Mouse (Mus musculus) duodenum, adult 2 months (tissue): ENCODE measurements around the gene Mdp1. TPM values are rescaled to one million over a fixed set of nuclear protein-coding genes. Genes with fewer than 3 reads are reported as not detected.

Source experiments
- polyA plus RNA-seq: library from polyadenylated mRNA; depleted of rRNA; stranded (reverse); fragments of >200 nt; gene quantifications from 2 replicates; pipeline ENCODE4 v1.2.3, GENCODE M21; 2012; ENCODE audit warnings: low replicate concordance; rRNA removed

Mdp1 gene
- polyA plus RNA-seq: 17.9 and 19.6 TPM in 2 replicates

GRCm38 (mm10) chr14:55659960-55660573 is at the start of gene Mdp1:
TSS of gene Mdp1 (minus strand) at chr14:55660508.

GRCm38 (mm10) chr14:55681160-55682117 is 21.1 kb upstream of the Mdp1 start, which contains the start of gene Tinf2:
TSS of gene Tinf2 (minus strand) at chr14:55681820.

GRCm38 (mm10) chr14:55671833-55672740 is 11.8 kb upstream of the Mdp1 start, which contains the start of the genes Gmpr2 and Nedd8:
TSS of gene Gmpr2 (plus strand) at chr14:55671941.
TSS of gene Nedd8 (minus strand) at chr14:55672124.

GRCm38 (mm10) chr14:55649884-55650283 is 10.4 kb downstream of the Mdp1 start, which contains the start of gene Tssk4:
TSS of gene Tssk4 (plus strand) at chr14:55650184.

GRCm38 (mm10) chr14:55643060-55643907 is 17.0 kb downstream of the Mdp1 start, which contains the start of gene Tm9sf1:
TSS of gene Tm9sf1 (minus strand) at chr14:55643806.

GRCm38 (mm10) chr14:55637795-55638194 is 22.5 kb downstream of the Mdp1 start, which contains the start of gene Gm49378:
TSS of gene Gm49378 (minus strand) at chr14:55637895.

GRCm38 (mm10) chr14:55635523-55636007 is 24.7 kb downstream of the Mdp1 start, which contains the start of gene Ipo4:
TSS of gene Ipo4 (minus strand) at chr14:55635957.

GRCm38 (mm10) chr14:55617822-55618221 is 42.5 kb downstream of the Mdp1 start, which contains the start of gene Rec8:
TSS of gene Rec8 (plus strand) at chr14:55618037.

Other genes with a start within 250 kb of the Mdp1 start
- 95.3 and 98.5 TPM in 2 replicates for gene Dhrs4, start 181.8 kb downstream of the Mdp1 start, polyA plus RNA-seq
- 0.58 and 5.5 TPM in 2 replicates for gene Carmil3, start 169.9 kb downstream of the Mdp1 start, polyA plus RNA-seq
- 0.02 TPM in 1 of 2 replicates, not detected in the other for gene Cpne6, start 150.1 kb downstream of the Mdp1 start, polyA plus RNA-seq
- gene Nrl, start 135.5 kb downstream of the Mdp1 start, polyA plus RNA-seq: not detected in 2 replicates
- 19.5 and 27.3 TPM in 2 replicates for gene Pck2, start 120.2 kb downstream of the Mdp1 start, polyA plus RNA-seq
- 95.6 and 99.0 TPM in 2 replicates for gene Dcaf11, start 100.5 kb downstream of the Mdp1 start, polyA plus RNA-seq
- 0.66 and 1.2 TPM in 2 replicates for gene A730061H03Rik, start 100.1 kb downstream of the Mdp1 start, polyA plus RNA-seq
- 0.09 TPM in 1 of 2 replicates, not detected in the other for gene Fitm1, start 84.9 kb downstream of the Mdp1 start, polyA plus RNA-seq
- gene Psme1, start 82.4 kb downstream of the Mdp1 start, polyA plus RNA-seq: 79.6 and 120 TPM in 2 replicates
- 22.9 and 37.1 TPM in 2 replicates for gene Emc9, start 75.2 kb downstream of the Mdp1 start, polyA plus RNA-seq
- 117 and 212 TPM in 2 replicates for gene Psme2, start 69.4 kb downstream of the Mdp1 start, polyA plus RNA-seq
- gene Rnf31, start 68.8 kb downstream of the Mdp1 start, polyA plus RNA-seq: 33.6 and 53.0 TPM in 2 replicates
- 54.8 and 80.1 TPM in 2 replicates for gene Irf9, start 56.9 kb downstream of the Mdp1 start, polyA plus RNA-seq
- gene Rec8, start 42.5 kb downstream of the Mdp1 start, polyA plus RNA-seq: 59.9 and 65.8 TPM in 2 replicates
- gene Ipo4, start 24.6 kb downstream of the Mdp1 start, polyA plus RNA-seq: 22.5 and 39.9 TPM in 2 replicates
- gene Gm49378, start 22.6 kb downstream of the Mdp1 start, polyA plus RNA-seq: 6.3 and 23.9 TPM in 2 replicates
- 112 and 118 TPM in 2 replicates for gene Tm9sf1, start 16.7 kb downstream of the Mdp1 start, polyA plus RNA-seq
- 0.69 and 1.3 TPM in 2 replicates for gene Tssk4, start 10.3 kb downstream of the Mdp1 start, polyA plus RNA-seq
- gene Gmpr2, start 11.4 kb upstream of the Mdp1 start, polyA plus RNA-seq: 9.4 and 9.7 TPM in 2 replicates
- 242 and 271 TPM in 2 replicates for gene Nedd8, start 11.6 kb upstream of the Mdp1 start, polyA plus RNA-seq
- gene Tinf2, start 21.3 kb upstream of the Mdp1 start, polyA plus RNA-seq: 8.9 and 9.3 TPM in 2 replicates
- 0.48 and 0.58 TPM in 2 replicates for gene Tgm1, start 53.4 kb upstream of the Mdp1 start, polyA plus RNA-seq
- gene Rabggta, start 61.8 kb upstream of the Mdp1 start, polyA plus RNA-seq: 44.0 and 48.3 TPM in 2 replicates
- gene Dhrs1, start 85.2 kb upstream of the Mdp1 start, polyA plus RNA-seq: 404 and 508 TPM in 2 replicates
- 10.6 and 12.5 TPM in 2 replicates for gene Nop9, start 85.2 kb upstream of the Mdp1 start, polyA plus RNA-seq
- gene Cideb, start 98.0 kb upstream of the Mdp1 start, polyA plus RNA-seq: 265 and 662 TPM in 2 replicates
- gene Ltb4r2, start 100.9 kb upstream of the Mdp1 start, polyA plus RNA-seq: 36.1 and 162 TPM in 2 replicates
- gene Ltb4r1, start 105.5 kb upstream of the Mdp1 start, polyA plus RNA-seq: 14.4 and 49.5 TPM in 2 replicates
- gene Adcy4, start 123.6 kb upstream of the Mdp1 start, polyA plus RNA-seq: 3.4 and 3.5 TPM in 2 replicates
- gene Ripk3, start 128.4 kb upstream of the Mdp1 start, polyA plus RNA-seq: 46.1 and 54.9 TPM in 2 replicates
- 10.9 and 11.1 TPM in 2 replicates for gene Nfatc4, start 162.6 kb upstream of the Mdp1 start, polyA plus RNA-seq
- gene Nynrin, start 193.5 kb upstream of the Mdp1 start, polyA plus RNA-seq: 1.6 TPM in 2 replicates
- gene Cbln3, start 223.9 kb upstream of the Mdp1 start, polyA plus RNA-seq: 0.15 and 0.32 TPM in 2 replicates
- gene Khnyn, start 224.4 kb upstream of the Mdp1 start, polyA plus RNA-seq: 15.1 and 17.9 TPM in 2 replicates
- 31.1 and 34.9 TPM in 2 replicates for gene Sdr39u1, start 239.8 kb upstream of the Mdp1 start, polyA plus RNA-seq